Mouse (Mus musculus): ENCODE results near the gene Magi2. TPM values are rescaled to one million over a fixed set of nuclear protein-coding genes. Genes with fewer than 3 reads are reported as not detected.

The Magi2 gene
- polyA plus RNA-seq, 2 experiments: 0.08 to 0.15 TPM

GRCm38 (mm10) chr5:20446471-20447174 lies 1219.8 kb downstream of the Magi2 start:
- WGBS (ENCODE audit: insufficient replicate concordance): 37% methylated on average over 4 of the region's 4 CpGs
- TF ChIP-seq CTCF (IDR thresholded peaks at IDR 0.05; ENCODE audit: low read depth): no peak
- TF ChIP-seq EP300 (IDR thresholded peaks at IDR 0.05; ENCODE audit: low read depth): no peak
- no peak overlapping the region for H3K4me3 ChIP-seq (ENCODE audit: insufficient read depth in 1 of 2, low read depth in 2 of 2, low read length in 2 of 2)

DNA sequence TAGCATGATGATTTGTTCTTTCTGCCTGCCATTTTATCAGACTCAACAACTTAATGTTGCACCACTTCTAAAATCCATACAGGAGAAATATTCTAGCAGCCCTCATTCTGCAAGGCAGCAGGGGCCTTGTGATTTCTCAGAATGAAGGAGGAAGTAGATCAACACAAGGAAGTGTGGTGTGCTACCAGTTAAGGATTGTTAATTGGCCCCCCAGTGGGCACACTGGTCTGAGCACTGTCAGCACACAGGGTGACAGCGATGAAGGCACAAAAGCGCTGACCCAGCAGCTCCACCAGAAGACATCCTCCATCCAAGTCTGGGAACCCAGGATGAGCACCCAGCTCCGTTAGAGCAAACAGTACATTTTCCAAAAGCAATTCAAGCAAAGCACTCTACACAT lies 1229.3 kb downstream of the Magi2 start:
- Histone ChIP-seq H3K4me2 (ENCODE audit: low read depth) (no peak overlapping the region), H3K36me3 (replicated peaks; ENCODE audit: control insufficient read depth, insufficient read depth, low read depth) (no peaks in the 10 kb centered on the region), H3K9ac (replicated peaks) (no peak overlapping the region), H3K9me3 (ENCODE audit: control insufficient read depth, low read length) (no peaks in the 10 kb centered on the region), H3K4me3 (ENCODE audit: insufficient read depth in 1 of 2, low read depth in 2 of 2, low read length in 2 of 2) (no peak overlapping the region), H3K27me3 (ENCODE audit: control insufficient read depth, insufficient read depth, low read length) (no peaks in the 10 kb centered on the region), H3K27ac (no peak overlapping the region), H3K4me1 (replicated peaks; ENCODE audit: control insufficient read depth in 2 of 2, insufficient read depth in 2 of 2, low read length in 1 of 2) (no peaks in the 10 kb centered on the region)
- DNase-seq (ENCODE audit: low read depth in 3 of 3, low spot score in 3 of 3) (no peak), ATAC-seq (ENCODE audit: insufficient read depth) (no peak)
- no peak for TF ChIP-seq EP300 (IDR thresholded peaks at IDR 0.05; ENCODE audit: low read depth)
- TF ChIP-seq CTCF (IDR thresholded peaks at IDR 0.05; ENCODE audit: low read depth): no peak
- 34% methylated on average over 3 of the region's 3 CpGs for WGBS (ENCODE audit: insufficient replicate concordance)

More at GRCm38 (mm10) chr5:20446471-20447174, 1219.8 kb downstream of the Magi2 start:
- no peak overlapping the region for H3K9ac ChIP-seq (replicated peaks)
- H3K4me2 ChIP-seq (ENCODE audit: low read depth): no peak overlapping the region
- no peaks in the 10 kb centered on the region for H3K27me3 ChIP-seq (ENCODE audit: control insufficient read depth, insufficient read depth, low read length)
- no peaks in the 10 kb centered on the region for H3K36me3 ChIP-seq (replicated peaks; ENCODE audit: control insufficient read depth, insufficient read depth, low read depth)
- ATAC-seq (ENCODE audit: insufficient read depth): no peak
- DNase-seq (ENCODE audit: low read depth in 3 of 3, low spot score in 3 of 3): no peak
- no peak overlapping the region for H3K27ac ChIP-seq
- no peaks in the 10 kb centered on the region for H3K4me1 ChIP-seq (replicated peaks; ENCODE audit: control insufficient read depth in 2 of 2, insufficient read depth in 2 of 2, low read length in 1 of 2)
- H3K9me3 ChIP-seq (ENCODE audit: control insufficient read depth, low read length): no peaks in the 10 kb centered on the region

DNA sequence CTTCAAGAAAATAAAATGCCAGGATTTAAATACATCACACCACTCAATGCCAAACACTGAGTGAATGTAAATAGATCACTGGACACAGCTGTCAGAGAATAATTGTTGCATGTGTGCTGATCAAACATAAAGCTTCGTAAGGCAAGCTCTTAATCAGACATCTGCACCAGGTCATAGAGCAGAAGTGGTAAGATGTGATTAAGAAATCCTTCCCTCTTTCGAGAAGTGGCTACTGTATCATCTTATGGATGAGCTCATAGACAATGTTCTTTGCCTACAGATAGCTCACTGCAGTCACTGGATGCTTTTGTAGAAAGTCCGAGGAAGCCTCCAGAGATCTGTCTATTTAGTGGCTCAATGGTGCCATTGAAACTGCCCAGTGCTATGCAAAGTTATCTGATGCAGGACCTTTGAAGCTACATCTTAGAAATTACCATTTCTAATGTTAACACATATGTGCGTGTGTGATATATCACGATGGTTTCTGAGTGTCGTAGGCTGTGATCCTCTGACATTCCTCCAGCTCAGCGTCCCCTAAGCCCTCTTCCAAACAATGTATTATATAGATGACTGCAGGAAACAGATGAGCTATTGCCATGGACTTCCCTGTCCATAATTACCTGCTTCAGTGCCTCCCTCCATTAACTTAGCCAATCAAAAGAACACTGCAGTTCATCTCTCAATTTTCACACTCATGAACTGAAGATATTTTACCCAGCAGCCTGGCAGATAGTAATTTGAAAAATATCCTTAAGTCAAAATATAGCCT lies 1231.1 kb downstream of the Magi2 start:
- H3K4me1 ChIP-seq (replicated peaks; ENCODE audit: control insufficient read depth in 2 of 2, insufficient read depth in 2 of 2, low read length in 1 of 2): no peaks in the 10 kb centered on the region
- H3K36me3 ChIP-seq (replicated peaks; ENCODE audit: control insufficient read depth, insufficient read depth, low read depth): no peaks in the 10 kb centered on the region
- DNase-seq (ENCODE audit: low read depth in 3 of 3, low spot score in 3 of 3): no peak
- no peak overlapping the region for H3K4me2 ChIP-seq (ENCODE audit: low read depth)
- H3K4me3 ChIP-seq (ENCODE audit: insufficient read depth in 1 of 2, low read depth in 2 of 2, low read length in 2 of 2): no peak overlapping the region
- no peaks in the 10 kb centered on the region for H3K27me3 ChIP-seq (ENCODE audit: control insufficient read depth, insufficient read depth, low read length)
- no peaks in the 10 kb centered on the region for H3K9me3 ChIP-seq (ENCODE audit: control insufficient read depth, low read length)
- WGBS (ENCODE audit: insufficient replicate concordance): 57% methylated on average over 7 of the region's 7 CpGs
- no peak overlapping the region for H3K27ac ChIP-seq
- TF ChIP-seq CTCF (IDR thresholded peaks at IDR 0.05; ENCODE audit: low read depth): no peak
- TF ChIP-seq EP300 (IDR thresholded peaks at IDR 0.05; ENCODE audit: low read depth): no peak
- no peak overlapping the region for H3K9ac ChIP-seq (replicated peaks)
- no peak for ATAC-seq (ENCODE audit: insufficient read depth)

- ATAC-seq (ENCODE audit: insufficient read depth): no peak
- no peak for TF ChIP-seq EP300 (IDR thresholded peaks at IDR 0.05; ENCODE audit: low read depth)
- no peak for TF ChIP-seq CTCF (IDR thresholded peaks at IDR 0.05; ENCODE audit: low read depth)
- DNase-seq (ENCODE audit: low read depth in 3 of 3, low spot score in 3 of 3): no peak
- no peaks in the 10 kb centered on the region for H3K36me3 ChIP-seq (replicated peaks; ENCODE audit: control insufficient read depth, insufficient read depth, low read depth)
- H3K4me3 ChIP-seq (ENCODE audit: insufficient read depth in 1 of 2, low read depth in 2 of 2, low read length in 2 of 2): no peak overlapping the region
- no peak overlapping the region for H3K9ac ChIP-seq (replicated peaks)
- no peaks in the 10 kb centered on the region for H3K4me1 ChIP-seq (replicated peaks; ENCODE audit: control insufficient read depth in 2 of 2, insufficient read depth in 2 of 2, low read length in 1 of 2)
- no peaks in the 10 kb centered on the region for H3K27me3 ChIP-seq (ENCODE audit: control insufficient read depth, insufficient read depth, low read length)
- 27% methylated on average over 2 of the region's 2 CpGs for WGBS (ENCODE audit: insufficient replicate concordance)
- H3K4me2 ChIP-seq (ENCODE audit: low read depth): no peak overlapping the region
- no peaks in the 10 kb centered on the region for H3K9me3 ChIP-seq (ENCODE audit: control insufficient read depth, low read length)
- H3K27ac ChIP-seq: no peak overlapping the region
These were observed 1234.9 kb downstream of the Magi2 start for GRCm38 (mm10) chr5:20461709-20462108.

- Histone ChIP-seq H3K4me3 (ENCODE audit: insufficient read depth in 1 of 2, low read depth in 2 of 2, low read length in 2 of 2) (no peak overlapping the region), H3K4me2 (ENCODE audit: low read depth) (no peak overlapping the region), H3K27ac (no peak overlapping the region), H3K4me1 (replicated peaks; ENCODE audit: control insufficient read depth in 2 of 2, insufficient read depth in 2 of 2, low read length in 1 of 2) (no peaks in the 10 kb centered on the region), H3K36me3 (replicated peaks; ENCODE audit: control insufficient read depth, insufficient read depth, low read depth) (no peaks in the 10 kb centered on the region), H3K27me3 (ENCODE audit: control insufficient read depth, insufficient read depth, low read length) (no peaks in the 10 kb centered on the region), H3K9ac (replicated peaks) (no peak overlapping the region), H3K9me3 (ENCODE audit: control insufficient read depth, low read length) (no peaks in the 10 kb centered on the region)
- ATAC-seq (ENCODE audit: insufficient read depth): no peak
- no peak for DNase-seq (ENCODE audit: low read depth in 3 of 3, low spot score in 3 of 3)
- TF ChIP-seq CTCF (IDR thresholded peaks at IDR 0.05; ENCODE audit: low read depth): no peak
- TF ChIP-seq EP300 (IDR thresholded peaks at IDR 0.05; ENCODE audit: low read depth): no peak
- WGBS (ENCODE audit: insufficient replicate concordance): 74% methylated on average over 2 of the region's 2 CpGs
These were observed 1235.5 kb downstream of the Magi2 start for GRCm38 (mm10) chr5:20462376-20462775.
